In the genomic region with DNA sequence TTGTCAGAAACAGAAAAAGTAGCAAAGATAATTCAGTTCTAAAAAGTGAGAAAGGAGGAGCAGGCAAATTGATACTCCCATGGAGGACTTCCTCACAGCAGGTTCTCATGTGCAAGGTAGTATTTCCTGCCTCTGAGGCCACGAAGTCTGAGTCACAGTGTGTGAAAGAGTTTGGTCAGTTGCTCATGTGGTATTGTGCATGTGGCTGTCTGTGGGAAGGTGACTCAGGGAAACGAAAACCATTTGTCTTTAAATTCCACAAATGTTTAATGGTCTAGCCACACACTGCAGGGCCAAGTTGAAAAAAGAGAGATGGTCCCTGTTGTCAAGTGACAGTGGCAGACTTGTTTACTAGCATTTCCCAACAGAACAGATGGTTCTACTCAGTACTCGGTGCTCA, we compare ENCODE assay signal across 15 mouse cellular contexts. TPM values are rescaled to one million over a fixed set of nuclear protein-coding genes. Genes with fewer than 3 reads are reported as not detected.
DNase-seq lines count a peak whose midpoint lies in the region; ATAC-seq and TF ChIP-seq lines count a peak whose summit lies in the region.
"Had no signal": no experiment of that assay in that cellular context is flagged by ENCODE, and none has a peak within 500 bp of the region (broad histone marks: within the 10 kb centered on the region; RNA-seq: fewer than 3 reads in every experiment).

No protein-coding gene starts in this region.

- no peaks in the 10 kb centered on the region for H3K79me2 ChIP-seq in CH12.LX (replicated peaks; ENCODE audit: control insufficient read depth, extremely low read depth, insufficient read depth, poor library complexity, severe bottlenecking)
- no peaks in the 10 kb centered on the region for H3K79me2 ChIP-seq in myocyte (ENCODE audit: control insufficient read depth, insufficient read depth)

- intact Hi-C loops in left cerebral cortex, postnatal 36 days (cut with DNase I): no loop called here

- no peak overlapping the region for H3K9ac ChIP-seq in CH12.LX (ENCODE audit: insufficient read depth, low read depth)
- no peak overlapping the region for H3K9ac ChIP-seq in hindbrain, postnatal 0 days (replicated peaks; ENCODE audit: low read length)
- H3K9ac ChIP-seq: hindbrain, embryonic 15.5 days; midbrain, embryonic 15.5 days had no signal

- TF ChIP-seq EP300 in CH12.LX (IDR thresholded peaks at IDR 0.05; ENCODE audit: low read length): no peak

- DNase-seq in 416B (ENCODE audit: low read depth): peak; percentile 92
- no peak for DNase-seq in CH12.LX (ENCODE audit: extremely low read depth)
- no peak for DNase-seq in frontal cortex, postnatal 10 days (ENCODE audit: low spot score in 2 of 2)
- DNase-seq in hindbrain, postnatal 0 days (ENCODE audit: low spot score): no peak
- no peak for DNase-seq in left cerebral cortex, postnatal 36 days (ENCODE audit: low spot score in 2 of 2)
- DNase-seq: cerebellum, adult 2 months; gastrocnemius, postnatal 36 days; heart, postnatal 10 days; lung, postnatal 4 days; thymus, adult 18-20 months had no signal

- H3K4me3 ChIP-seq in CH12.LX (replicated peaks in 1 of 3; ENCODE audit: low read depth in 2 of 3, low read length in 2 of 3, poor library complexity in 1 of 3): no peak overlapping the region
- H3K4me3 ChIP-seq in embryonic fibroblast, embryonic 13.5 days (ENCODE audit: insufficient read depth, low read length): no peak overlapping the region
- H3K4me3 ChIP-seq in myocyte: no peak overlapping the region
- no peak overlapping the region for H3K4me3 ChIP-seq in hindbrain, postnatal 0 days (ENCODE audit: low read length)
- H3K4me3 ChIP-seq: hindbrain, embryonic 15.5 days; layer of hippocampus, adult 2 months; midbrain, embryonic 15.5 days had no signal

- H3K36me3 ChIP-seq in CH12.LX (replicated peaks in 1 of 2; ENCODE audit: control insufficient read depth in 1 of 2, insufficient read depth in 1 of 2, low read length in 1 of 2) (no peaks in the 10 kb centered on the region), myocyte (ENCODE audit: control insufficient read depth, insufficient read depth) (no peaks in the 10 kb centered on the region)
- H3K36me3 ChIP-seq in hindbrain, postnatal 0 days (ENCODE audit: insufficient read depth, low read length): no peaks in the 10 kb centered on the region
- H3K36me3 ChIP-seq: hindbrain, embryonic 15.5 days; midbrain, embryonic 15.5 days had no signal

- dilution Hi-C loops in CH12.LX (cut with MboI; ENCODE audit: extremely low pct_ligation_motif_present, extremely low pct_unique_long_range_greater_than_20kb, low sequenced_read_pairs): no loop called here

- peaks cover 2% of the 10 kb centered on the region for H3K9me3 ChIP-seq in CH12.LX (replicated peaks; ENCODE audit: low read length)
- no peaks in the 10 kb centered on the region for H3K9me3 ChIP-seq in hindbrain, postnatal 0 days (ENCODE audit: low read length)
- H3K9me3 ChIP-seq: hindbrain, embryonic 15.5 days; midbrain, embryonic 15.5 days had no signal

- H3K27ac ChIP-seq in CH12.LX (ENCODE audit: insufficient read depth, low read depth): no peak overlapping the region
- H3K27ac ChIP-seq in embryonic fibroblast, embryonic 13.5 days (ENCODE audit: insufficient read depth, low read length): peak overlapping the region; percentile 63
- H3K27ac ChIP-seq in hindbrain, postnatal 0 days: no peak overlapping the region
- H3K27ac ChIP-seq: hindbrain, embryonic 15.5 days; layer of hippocampus, adult 2 months; midbrain, embryonic 15.5 days had no signal

- no peak overlapping the region for H3K4me2 ChIP-seq in CH12.LX (ENCODE audit: insufficient read depth, low read depth, poor library complexity, severe bottlenecking)
- H3K4me2 ChIP-seq in myocyte (ENCODE audit: low read depth): peak overlapping the region; percentile 35
- H3K4me2 ChIP-seq in hindbrain, postnatal 0 days (ENCODE audit: low read depth, low read length): no peak overlapping the region
- H3K4me2 ChIP-seq: hindbrain, embryonic 15.5 days; midbrain, embryonic 15.5 days had no signal

- no peak for ATAC-seq in hindbrain, postnatal 0 days
- ATAC-seq: midbrain, embryonic 15.5 days had no signal

- in situ Hi-C loops in CH12.LX (cut with MboI; ENCODE audit: low pct_ligation_motif_present, low pct_unique_long_range_greater_than_20kb, low sequenced_read_pairs): no loop called here

- peaks cover 3 to 57% of the 10 kb centered on the region in 2 experiments for H3K4me1 ChIP-seq in CH12.LX (ENCODE audit: control insufficient read depth in 1 of 2, insufficient read depth in 2 of 2)
- peaks cover 2% of the 10 kb centered on the region; the same call in 1 of the 2 replicates for H3K4me1 ChIP-seq in embryonic fibroblast, embryonic 13.5 days (ENCODE audit: control insufficient read depth, insufficient read depth, low read length)
- no peaks in the 10 kb centered on the region for H3K4me1 ChIP-seq in hindbrain, postnatal 0 days (ENCODE audit: insufficient read depth, low read length)
- H3K4me1 ChIP-seq: hindbrain, embryonic 15.5 days; midbrain, embryonic 15.5 days had no signal

- no peak for TF ChIP-seq POLR2A in CH12.LX (IDR thresholded peaks at IDR 0.05; ENCODE audit: low read depth, low read length)
- no peak for TF ChIP-seq POLR2A in embryonic fibroblast, embryonic 13.5 days (IDR thresholded peaks at IDR 0.05; ENCODE audit: low read depth, low read length)
- TF ChIP-seq POLR2A in myocyte (IDR thresholded peaks at IDR 0.05; ENCODE audit: insufficient read length, low read depth): no peak

- H3ac ChIP-seq in myocyte (ENCODE audit: control insufficient read depth, insufficient read length): no peak overlapping the region

- WGBS in hindbrain, postnatal 0 days: 81% methylated on average over 3 of the region's 3 CpGs

- no peaks in the 10 kb centered on the region for H3K27me3 ChIP-seq in CH12.LX (replicated peaks)
- H3K27me3 ChIP-seq in myocyte (ENCODE audit: control insufficient read depth, insufficient read depth, insufficient read length): no peaks in the 10 kb centered on the region
- H3K27me3 ChIP-seq in hindbrain, postnatal 0 days (ENCODE audit: insufficient read depth, low read length): no peaks in the 10 kb centered on the region
- H3K27me3 ChIP-seq: hindbrain, embryonic 15.5 days; midbrain, embryonic 15.5 days had no signal

- no peak for TF ChIP-seq CTCF in CH12.LX (conservative IDR thresholded peaks at IDR 0.05 in 1 of 2, IDR thresholded peaks at IDR 0.05 in 1 of 2; ENCODE audit: low read depth in 2 of 2, low read length in 2 of 2)
- no peak for TF ChIP-seq CTCF in embryonic fibroblast, embryonic 13.5 days (IDR thresholded peaks at IDR 0.05; ENCODE audit: borderline replicate concordance, insufficient read depth, low read length)
- TF ChIP-seq CTCF in hindbrain, postnatal 0 days (IDR thresholded peaks at IDR 0.05; ENCODE audit: low read depth): no peak

- TF ChIP-seq RAD21 in CH12.LX (IDR thresholded peaks at IDR 0.05; ENCODE audit: low read depth, low read length): no peak

TF ChIP-seq in CH12.LX, 34 proteins besides CTCF, POLR2A, EP300 and RAD21 (continues in another document):
- 0 out of 2 replicates have a peak, but pooled peaks have one; percentile 43 for TF ChIP-seq BHLHE40 (IDR thresholded peaks at IDR 0.05; ENCODE audit: low read depth, low read length)
- TF ChIP-seq POLR2AphosphoS2 (IDR thresholded peaks at IDR 0.05; ENCODE audit: low read depth, low read length): no peak
- TF ChIP-seq SMC3 (IDR thresholded peaks at IDR 0.05; ENCODE audit: low read depth, low read length): no peak

TF ChIP-seq in myocyte, 11 proteins besides CTCF, POLR2A, EP300 and RAD21 (continues in another document):
- TF ChIP-seq MYOD1 (IDR thresholded peaks at IDR 0.05; ENCODE audit: control insufficient read depth in 1 of 3, insufficient read length in 2 of 3, low read depth in 2 of 3): peak in 1 of 3 experiments; percentile 48
- TF ChIP-seq CEBPB (IDR thresholded peaks at IDR 0.05; ENCODE audit: insufficient read depth, poor library complexity, severe bottlenecking): peak; percentile 53; the same call in 1 of the 2 replicates

RNA-seq across cellular contexts. Expression of gene Ptafr, which starts 24.6 kb away (rescaled TPM):
- total RNA-seq in CH12.LX (2012; rRNA removed) (0.04 TPM in 1 of 2 replicates, not detected in the other), CH12.LX (2014; rRNA removed) (0.31 and 0.34 TPM in 2 replicates)
- polyA plus RNA-seq in CH12.LX (2012; ENCODE audit: insufficient read length, low read depth) (0.65 and 1.1 TPM in 2 replicates), myocyte (2012; fragmentation: generic; extraction: Trizol) (not detected)
- not detected in 2 replicates for polyA plus RNA-seq in embryonic fibroblast, embryonic 13.5 days (2011; ENCODE audit: insufficient read length, low read depth, missing spikeins)
- total RNA-seq in hindbrain, postnatal 0 days (2014; rRNA removed): 0.32 and 0.63 TPM in 2 replicates
- 0.61 and 0.64 TPM in 2 replicates for polyA plus RNA-seq in hindbrain, postnatal 0 days (2015; fragmentation: Nextera tagmentation; extraction: Ambion mirVana)
- total RNA-seq in left cerebral cortex, postnatal 36 days (2021): 1 to 10 TPM; 1.1 to 1.8 TPM

RNA-seq across cellular contexts. Expression of gene Eya3, which starts 50.3 kb away (rescaled TPM):
- total RNA-seq in CH12.LX (2012; rRNA removed) (24.4 and 28.6 TPM in 2 replicates), CH12.LX (2014; rRNA removed) (27.4 and 31.0 TPM in 2 replicates)
- polyA plus RNA-seq in CH12.LX (2012; ENCODE audit: insufficient read length, low read depth) (50.0 and 54.8 TPM in 2 replicates), myocyte (2012; fragmentation: generic; extraction: Trizol) (22.2 TPM)
- 51.6 and 55.7 TPM in 2 replicates for polyA plus RNA-seq in embryonic fibroblast, embryonic 13.5 days (2011; ENCODE audit: insufficient read length, low read depth, missing spikeins)
- 16.4 and 18.7 TPM in 2 replicates for total RNA-seq in hindbrain, postnatal 0 days (2014; rRNA removed)
- 7.4 and 8.3 TPM in 2 replicates for polyA plus RNA-seq in hindbrain, postnatal 0 days (2015; fragmentation: Nextera tagmentation; extraction: Ambion mirVana)
- 10 to 100 TPM; 27.4 to 30.4 TPM for total RNA-seq in left cerebral cortex, postnatal 36 days (2021)

RNA-seq across cellular contexts. Expression of gene Dnajc8, which starts 53.2 kb away (rescaled TPM):
- 117 and 129 TPM in 2 replicates for total RNA-seq in CH12.LX (2012; rRNA removed)
- total RNA-seq in CH12.LX (2014; rRNA removed): 187 and 189 TPM in 2 replicates
- polyA plus RNA-seq in CH12.LX (2012; ENCODE audit: insufficient read length, low read depth): 319 and 325 TPM in 2 replicates
- polyA plus RNA-seq in embryonic fibroblast, embryonic 13.5 days (2011; ENCODE audit: insufficient read length, low read depth, missing spikeins): 146 and 149 TPM in 2 replicates
- polyA plus RNA-seq in myocyte (2012; fragmentation: generic; extraction: Trizol): 95.1 TPM
- total RNA-seq in hindbrain, postnatal 0 days (2014; rRNA removed): 64.6 and 95.5 TPM in 2 replicates
- polyA plus RNA-seq in hindbrain, postnatal 0 days (2015; fragmentation: Nextera tagmentation; extraction: Ambion mirVana): 142 and 162 TPM in 2 replicates
- 100 to 1,000 TPM in 1 of 2 experiments, 10 to 100 TPM in 1; 88.6 to 101 TPM for total RNA-seq in left cerebral cortex, postnatal 36 days (2021)

RNA-seq across cellular contexts. Expression of gene Atpif1, which starts 55.1 kb away (rescaled TPM):
- total RNA-seq in CH12.LX (2012; rRNA removed) (263 and 292 TPM in 2 replicates), CH12.LX (2014; rRNA removed) (342 and 353 TPM in 2 replicates)
- polyA plus RNA-seq in CH12.LX (2012; ENCODE audit: insufficient read length, low read depth) (397 TPM in 2 replicates), myocyte (2012; fragmentation: generic; extraction: Trizol) (477 TPM)
- 352 and 397 TPM in 2 replicates for polyA plus RNA-seq in embryonic fibroblast, embryonic 13.5 days (2011; ENCODE audit: insufficient read length, low read depth, missing spikeins)
- 341 and 518 TPM in 2 replicates for total RNA-seq in hindbrain, postnatal 0 days (2014; rRNA removed)
- 1,637 and 1,748 TPM in 2 replicates for polyA plus RNA-seq in hindbrain, postnatal 0 days (2015; fragmentation: Nextera tagmentation; extraction: Ambion mirVana)
- 100 to 1,000 TPM; 457 to 501 TPM for total RNA-seq in left cerebral cortex, postnatal 36 days (2021)
